Mouse (Mus musculus) c-Kit-positive CD71-negative TER-119-negative erythroid progenitor cells, embryonic 14.5 days (primary cell): ENCODE measurements around the gene Hmbs.

Source experiments
- DNase-seq: peaks from one replicate; pipeline ENCODE4 v3.0.0-alpha.2; 2013; ENCODE audit warnings: low read depth

Hmbs gene

GRCm38 (mm10) chr9:44288959-44289291 lies 55.1 kb downstream of the Hmbs start:
- DNase-seq: no peak

GRCm38 (mm10) chr9:44288076-44288958 lies 55.7 kb downstream of the Hmbs start, which contains the start of gene Abcg4:
Gene Abcg4 (minus strand): TSS chr9:44288615.
- DNase-seq: no peak

GRCm38 (mm10) chr9:44287401-44288075 lies 56.5 kb downstream of the Hmbs start:
- DNase-seq: no peak

GRCm38 (mm10) chr9:44287003-44287400 lies 57.0 kb downstream of the Hmbs start:
- no peak for DNase-seq
